Mouse (Mus musculus): ENCODE data around the gene Smurf1. TPM values are rescaled to one million over a fixed set of nuclear protein-coding genes. Genes with fewer than 3 reads are reported as not detected.

Smurf1 gene
- total and polyA plus RNA-seq, 2 experiments from 2014 or later, result 22.6 to 58.1 TPM

- peak; percentile 37; the same call in 1 of the 2 replicates for TF ChIP-seq CTCF (IDR thresholded peaks at IDR 0.05; ENCODE audit: low read depth)
- Histone ChIP-seq H3K9me3 (ENCODE audit: low read length) (no peaks in the 10 kb centered on the region), H3K4me1 (ENCODE audit: insufficient read depth, low read length) (no peaks in the 10 kb centered on the region), H3K9ac (replicated peaks; ENCODE audit: low read length) (no peak overlapping the region), H3K27me3 (ENCODE audit: insufficient read depth, low read length) (no peaks in the 10 kb centered on the region), H3K4me2 (ENCODE audit: low read depth, low read length) (no peak overlapping the region), H3K4me3 (ENCODE audit: low read length) (no peak overlapping the region), H3K36me3 (ENCODE audit: insufficient read depth, low read length) (peaks cover 81% of the 10 kb centered on the region), H3K27ac (no peak overlapping the region)
- 92% methylated on average over 5 of the region's 5 CpGs for WGBS
- DNase-seq (ENCODE audit: low spot score) (no peak), ATAC-seq (peak; percentile 52; the same call in 1 of the 2 replicates)
Observed at GRCm38 (mm10) chr5:144853931-144854330, 111.7 kb downstream of the Smurf1 start.

DNA sequence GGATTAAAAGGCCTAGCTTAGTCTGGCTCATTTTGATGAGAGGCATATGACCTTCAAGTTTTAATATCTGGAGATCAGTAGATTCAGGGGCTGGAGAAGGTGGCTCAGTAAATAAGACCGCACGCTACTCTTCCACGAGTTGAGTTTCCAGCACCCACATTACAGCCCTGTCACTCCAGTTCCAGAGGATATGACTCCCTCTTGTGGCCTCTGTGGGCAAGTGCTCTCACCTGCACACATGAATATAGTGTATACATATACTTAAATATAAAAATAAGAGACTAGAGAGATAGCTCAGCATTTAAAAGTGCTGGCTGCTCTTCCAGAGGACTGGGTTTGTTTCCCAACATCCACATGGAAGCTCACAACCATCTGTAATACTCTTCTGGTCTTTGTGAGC lies 113.8 kb downstream of the Smurf1 start:
- H3K4me1 ChIP-seq (ENCODE audit: insufficient read depth, low read length), result no peaks in the 10 kb centered on the region
- no peaks in the 10 kb centered on the region for H3K9me3 ChIP-seq (ENCODE audit: low read length)
- DNase-seq (ENCODE audit: low spot score) (no peak), ATAC-seq (no peak)
- H3K4me2 ChIP-seq (ENCODE audit: low read depth, low read length), result no peak overlapping the region
- H3K27me3 ChIP-seq (ENCODE audit: insufficient read depth, low read length), result no peaks in the 10 kb centered on the region
- H3K9ac ChIP-seq (replicated peaks; ENCODE audit: low read length), result no peak overlapping the region
- peak; percentile 24 for TF ChIP-seq CTCF (IDR thresholded peaks at IDR 0.05; ENCODE audit: low read depth)
- H3K27ac ChIP-seq, result no peak overlapping the region
- H3K4me3 ChIP-seq (ENCODE audit: low read length), result no peak overlapping the region
- peaks cover 87% of the 10 kb centered on the region for H3K36me3 ChIP-seq (ENCODE audit: insufficient read depth, low read length)
- 98% methylated on average over 3 of the region's 3 CpGs for WGBS

DNA sequence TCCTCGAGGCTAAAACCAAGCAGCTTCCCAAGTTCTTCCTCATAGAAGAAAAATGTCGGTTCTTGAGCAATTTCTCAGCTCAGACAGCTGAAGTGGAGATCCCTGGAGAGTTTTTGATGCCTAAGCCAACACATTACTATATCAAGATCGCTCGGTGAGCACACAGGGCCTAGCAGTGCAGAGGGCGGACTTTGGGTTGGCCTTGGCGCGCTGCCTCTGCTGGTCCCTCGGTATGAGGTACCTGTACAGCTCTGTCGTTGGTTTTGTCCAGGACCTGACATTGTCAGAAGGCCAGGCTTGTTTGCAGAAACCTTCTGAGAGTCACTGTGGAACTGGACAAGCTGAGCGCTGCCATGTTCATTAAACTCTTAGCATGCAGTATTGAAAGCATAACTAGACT lies 115.7 kb downstream of the Smurf1 start:
- Histone ChIP-seq H3K36me3 (ENCODE audit: insufficient read depth, low read length) (peaks cover 93% of the 10 kb centered on the region), H3K4me1 (ENCODE audit: insufficient read depth, low read length) (no peaks in the 10 kb centered on the region), H3K4me2 (ENCODE audit: low read depth, low read length) (no peak overlapping the region), H3K4me3 (ENCODE audit: low read length) (no peak overlapping the region), H3K27ac (no peak overlapping the region), H3K9me3 (ENCODE audit: low read length) (no peaks in the 10 kb centered on the region), H3K9ac (replicated peaks; ENCODE audit: low read length) (no peak overlapping the region), H3K27me3 (ENCODE audit: insufficient read depth, low read length) (no peaks in the 10 kb centered on the region)
- TF ChIP-seq CTCF (IDR thresholded peaks at IDR 0.05; ENCODE audit: low read depth), result no peak
- no peak for ATAC-seq
- WGBS, result 90% methylated on average over 10 of the region's 10 CpGs
- no peak for DNase-seq (ENCODE audit: low spot score)

GRCm38 (mm10) chr5:144848735-144849134 lies 116.9 kb downstream of the Smurf1 start:
- Histone ChIP-seq H3K27me3 (ENCODE audit: insufficient read depth, low read length) (no peaks in the 10 kb centered on the region), H3K36me3 (ENCODE audit: insufficient read depth, low read length) (peaks cover 93% of the 10 kb centered on the region), H3K4me2 (ENCODE audit: low read depth, low read length) (no peak overlapping the region), H3K4me1 (ENCODE audit: insufficient read depth, low read length) (no peaks in the 10 kb centered on the region), H3K9ac (replicated peaks; ENCODE audit: low read length) (no peak overlapping the region), H3K4me3 (ENCODE audit: low read length) (no peak overlapping the region), H3K9me3 (ENCODE audit: low read length) (no peaks in the 10 kb centered on the region), H3K27ac (no peak overlapping the region)
- TF ChIP-seq CTCF (IDR thresholded peaks at IDR 0.05; ENCODE audit: low read depth), result no peak
- WGBS, result 66% methylated on average over 5 of the region's 5 CpGs
- DNase-seq (ENCODE audit: low spot score) (peak; percentile 25), ATAC-seq (no peak)

DNA sequence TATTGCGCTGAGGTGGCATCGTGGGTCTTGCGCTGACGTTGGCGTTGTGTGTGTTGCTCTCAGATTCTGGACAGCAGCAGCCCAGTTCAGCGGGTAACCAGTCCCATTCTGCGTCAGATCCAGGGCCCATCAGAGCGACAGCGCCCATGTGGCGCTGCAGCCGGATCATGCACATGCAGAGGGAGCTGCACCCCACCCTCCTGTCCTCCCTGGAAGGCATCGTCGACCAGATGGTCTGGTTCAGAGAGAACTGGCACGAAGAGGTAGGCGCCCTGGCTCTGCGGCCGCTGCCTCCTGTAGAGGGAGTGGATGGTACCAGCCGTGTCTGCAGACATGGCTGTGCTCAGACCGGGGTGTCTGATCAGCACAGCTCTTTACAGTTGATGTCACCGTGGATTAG lies 120.3 kb downstream of the Smurf1 start:
- Histone ChIP-seq H3K36me3 (ENCODE audit: insufficient read depth, low read length) (peaks cover 94% of the 10 kb centered on the region), H3K4me1 (ENCODE audit: insufficient read depth, low read length) (no peaks in the 10 kb centered on the region), H3K27me3 (ENCODE audit: insufficient read depth, low read length) (no peaks in the 10 kb centered on the region), H3K4me3 (ENCODE audit: low read length) (no peak overlapping the region), H3K4me2 (ENCODE audit: low read depth, low read length) (no peak overlapping the region), H3K9ac (replicated peaks; ENCODE audit: low read length) (no peak overlapping the region), H3K9me3 (ENCODE audit: low read length) (no peaks in the 10 kb centered on the region), H3K27ac (no peak overlapping the region)
- TF ChIP-seq CTCF (IDR thresholded peaks at IDR 0.05; ENCODE audit: low read depth), result no peak
- ATAC-seq (no peak), DNase-seq (ENCODE audit: low spot score) (no peak)
- 84% methylated on average over 20 of the region's 20 CpGs for WGBS

GRCm38 (mm10) chr5:144836100-144836499 lies 129.5 kb downstream of the Smurf1 start:
- no peak for ATAC-seq
- H3K9ac ChIP-seq (replicated peaks; ENCODE audit: low read length), result no peak overlapping the region
- no peaks in the 10 kb centered on the region for H3K27me3 ChIP-seq (ENCODE audit: insufficient read depth, low read length)
- no peak overlapping the region for H3K27ac ChIP-seq
- TF ChIP-seq CTCF (IDR thresholded peaks at IDR 0.05; ENCODE audit: low read depth), result peak; percentile 67
- no peaks in the 10 kb centered on the region for H3K4me1 ChIP-seq (ENCODE audit: insufficient read depth, low read length)
- H3K9me3 ChIP-seq (ENCODE audit: low read length), result no peaks in the 10 kb centered on the region
- H3K36me3 ChIP-seq (ENCODE audit: insufficient read depth, low read length), result peaks cover 90% of the 10 kb centered on the region
- H3K4me2 ChIP-seq (ENCODE audit: low read depth, low read length), result no peak overlapping the region
- DNase-seq (ENCODE audit: low spot score), result peak; percentile 72
- no peak overlapping the region for H3K4me3 ChIP-seq (ENCODE audit: low read length)
- 84% methylated on average over 3 of the region's 3 CpGs for WGBS

- Histone ChIP-seq H3K9ac (replicated peaks; ENCODE audit: low read length) (no peak overlapping the region), H3K4me1 (ENCODE audit: insufficient read depth, low read length) (no peaks in the 10 kb centered on the region), H3K4me2 (ENCODE audit: low read depth, low read length) (no peak overlapping the region), H3K4me3 (ENCODE audit: low read length) (no peak overlapping the region), H3K36me3 (ENCODE audit: insufficient read depth, low read length) (peaks cover 92% of the 10 kb centered on the region), H3K9me3 (ENCODE audit: low read length) (no peaks in the 10 kb centered on the region), H3K27me3 (ENCODE audit: insufficient read depth, low read length) (no peaks in the 10 kb centered on the region), H3K27ac (no peak overlapping the region)
- 89% methylated on average over 9 of the region's 9 CpGs for WGBS
- ATAC-seq (no peak), DNase-seq (ENCODE audit: low spot score) (no peak)
- no peak for TF ChIP-seq CTCF (IDR thresholded peaks at IDR 0.05; ENCODE audit: low read depth)
Observed at GRCm38 (mm10) chr5:144831840-144832469, 133.7 kb downstream of the Smurf1 start.
